Mouse (Mus musculus): ENCODE results near the gene Dpm2. TPM values are rescaled to one million over a fixed set of nuclear protein-coding genes. Genes with fewer than 3 reads are reported as not detected.

Dpm2 gene
- total RNA-seq, 2 experiments from 2014 or later: 77.6 to 84.0 TPM

DNA sequence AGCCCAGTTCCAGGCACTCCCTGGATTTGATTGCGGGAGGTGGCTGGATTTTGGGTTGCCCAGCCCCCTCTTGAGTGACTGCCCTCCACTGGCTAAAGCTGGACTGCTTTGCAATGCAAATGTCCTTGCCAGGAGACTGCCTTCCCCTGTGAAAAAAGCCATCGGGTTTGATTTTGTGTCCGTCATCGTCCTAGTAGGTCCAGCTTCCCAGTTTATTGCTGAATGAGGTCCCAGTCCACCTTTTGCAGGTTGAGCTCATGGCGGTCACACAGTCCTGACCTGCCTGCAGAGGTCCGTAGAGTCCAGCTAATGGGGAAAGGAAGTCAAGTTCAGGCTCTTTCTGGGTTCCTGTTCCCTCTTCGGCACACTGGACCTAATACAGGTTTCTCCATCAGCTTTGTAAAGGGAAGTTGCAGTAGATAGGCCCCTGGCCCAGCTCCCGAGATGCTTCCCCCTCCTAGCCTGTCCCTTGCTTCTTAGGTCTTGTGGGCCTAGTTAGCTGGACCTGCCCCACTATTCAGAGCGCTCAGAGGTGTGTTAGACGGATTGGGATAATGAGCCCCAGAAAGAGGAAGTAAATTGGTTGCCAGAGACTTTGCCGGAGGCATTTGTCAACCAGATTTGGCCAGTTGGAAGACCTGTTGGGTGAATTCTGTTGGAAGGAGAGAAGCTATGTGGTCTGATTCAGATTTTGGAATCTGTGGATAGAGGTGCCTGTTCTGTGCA, 33.9 kb upstream of the Dpm2 start:
- no peak for DNase-seq (ENCODE audit: low spot score in 2 of 2)
- Histone ChIP-seq H3K4me3 (peak overlapping the region; percentile 98), H3K27ac (peak overlapping the region; percentile 93)
- TF ChIP-seq CTCF (conservative IDR thresholded peaks at IDR 0.05): peak; percentile 52

DNA sequence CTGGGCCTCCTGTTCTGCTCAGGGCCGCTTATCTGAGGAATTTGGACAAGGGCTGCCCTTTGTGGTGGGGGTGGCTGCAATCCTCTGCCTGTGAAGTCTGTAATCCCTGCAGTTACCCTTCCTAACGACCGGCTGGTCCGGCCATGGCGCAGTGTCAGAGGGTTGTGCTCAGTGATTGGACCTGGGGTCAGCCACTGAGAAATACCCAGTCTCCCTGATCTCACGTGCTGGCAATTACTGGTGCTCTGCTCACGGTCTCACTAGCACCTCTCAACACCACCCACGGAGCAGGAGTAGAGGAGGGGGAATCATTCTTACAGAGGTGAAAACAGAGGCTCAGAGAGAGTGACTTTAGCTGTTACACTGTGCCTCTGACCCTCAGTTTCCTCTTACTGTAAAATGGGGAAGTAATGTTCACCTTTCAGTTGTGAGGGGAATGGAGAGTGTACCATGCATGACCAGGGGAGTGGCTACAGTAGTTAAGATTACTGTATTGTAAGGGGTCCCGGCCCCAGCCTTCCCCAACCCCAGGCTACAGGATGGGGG, 33.2 kb upstream of the Dpm2 start:
- Histone ChIP-seq H3K4me3 (peak overlapping the region; percentile 98), H3K27ac (peak overlapping the region; percentile 93)
- DNase-seq (ENCODE audit: low spot score in 2 of 2): no peak
- no peak for TF ChIP-seq CTCF (conservative IDR thresholded peaks at IDR 0.05)

DNA sequence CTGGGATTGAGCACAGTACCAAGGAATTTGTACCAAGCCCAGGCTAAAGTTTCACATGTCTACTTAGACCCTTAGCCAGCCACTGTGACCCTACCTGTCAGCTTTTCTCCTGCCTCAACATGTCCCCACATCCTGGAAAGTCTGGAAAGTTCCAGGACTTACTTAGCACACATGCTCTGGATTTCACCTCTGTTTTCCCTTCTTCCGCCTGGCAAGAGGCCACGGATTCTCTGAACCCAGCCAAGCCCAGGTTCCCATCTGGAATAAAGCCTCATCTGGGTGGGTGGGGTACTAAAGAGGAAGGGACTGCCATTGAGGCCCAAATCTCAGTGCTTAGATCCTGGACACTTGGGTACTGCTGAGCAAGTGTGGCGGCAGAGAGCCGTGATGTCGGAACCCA, 32.7 kb upstream of the Dpm2 start:
- H3K27ac ChIP-seq: peak overlapping the region; percentile 93
- no peak for TF ChIP-seq CTCF (conservative IDR thresholded peaks at IDR 0.05)
- H3K4me3 ChIP-seq: peak overlapping the region; percentile 98
- DNase-seq (ENCODE audit: low spot score in 2 of 2): no peak

DNA sequence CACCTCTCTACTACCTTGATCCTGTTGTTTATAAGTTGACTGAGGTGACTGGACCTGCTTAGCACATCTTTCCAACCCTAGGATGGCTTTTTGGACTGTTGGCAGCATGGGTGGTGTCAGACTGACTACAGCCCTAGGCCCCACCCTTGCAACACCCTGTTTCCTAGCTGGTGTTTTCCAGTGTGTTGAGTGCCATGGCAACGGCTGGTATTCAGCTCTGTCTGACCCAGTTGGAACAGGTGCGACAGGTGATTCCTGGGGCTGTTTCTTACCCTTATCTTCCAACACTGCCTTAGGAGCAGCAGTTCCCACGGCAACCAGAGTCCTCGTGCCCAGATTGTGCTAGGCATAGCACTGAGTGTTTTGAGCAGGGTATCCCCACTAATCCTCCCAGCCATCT, 32.2 kb upstream of the Dpm2 start:
- Histone ChIP-seq H3K27ac (peak overlapping the region; percentile 93), H3K4me3 (peak overlapping the region; percentile 98)
- DNase-seq (ENCODE audit: low spot score in 2 of 2): no peak
- no peak for TF ChIP-seq CTCF (conservative IDR thresholded peaks at IDR 0.05)

DNA sequence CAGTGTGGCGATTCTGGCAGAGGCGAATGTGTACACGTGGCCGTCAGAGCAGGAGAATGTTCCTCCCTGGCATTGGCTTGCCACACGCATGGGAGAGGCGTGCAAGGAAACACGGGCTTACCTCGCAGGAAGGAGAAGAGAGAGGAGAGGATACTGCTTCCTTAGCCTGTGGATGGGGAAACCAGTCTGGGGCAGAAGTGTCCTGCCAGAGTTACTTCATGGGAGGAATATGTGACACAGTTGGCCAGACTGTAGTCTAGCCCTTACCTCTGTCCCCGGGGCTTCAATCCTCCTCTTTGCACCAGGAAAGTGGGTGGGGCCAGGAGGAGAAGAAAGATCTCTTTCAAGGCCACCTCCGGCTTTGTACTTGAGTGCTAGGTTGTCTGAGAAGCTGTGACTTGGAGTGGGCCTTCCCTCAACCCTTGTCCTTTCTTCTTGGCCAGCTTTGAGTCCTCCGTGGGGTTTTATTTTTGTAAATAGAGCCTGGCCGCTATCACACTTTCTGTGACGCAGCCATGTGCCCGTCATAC, 31.1 kb upstream of the Dpm2 start:
- TF ChIP-seq CTCF (conservative IDR thresholded peaks at IDR 0.05): no peak
- H3K4me3 ChIP-seq: peak overlapping the region; percentile 9; the same call in 1 of the 2 replicates
- no peak for DNase-seq (ENCODE audit: low spot score in 2 of 2)
- H3K27ac ChIP-seq: peak overlapping the region; percentile 93

DNA sequence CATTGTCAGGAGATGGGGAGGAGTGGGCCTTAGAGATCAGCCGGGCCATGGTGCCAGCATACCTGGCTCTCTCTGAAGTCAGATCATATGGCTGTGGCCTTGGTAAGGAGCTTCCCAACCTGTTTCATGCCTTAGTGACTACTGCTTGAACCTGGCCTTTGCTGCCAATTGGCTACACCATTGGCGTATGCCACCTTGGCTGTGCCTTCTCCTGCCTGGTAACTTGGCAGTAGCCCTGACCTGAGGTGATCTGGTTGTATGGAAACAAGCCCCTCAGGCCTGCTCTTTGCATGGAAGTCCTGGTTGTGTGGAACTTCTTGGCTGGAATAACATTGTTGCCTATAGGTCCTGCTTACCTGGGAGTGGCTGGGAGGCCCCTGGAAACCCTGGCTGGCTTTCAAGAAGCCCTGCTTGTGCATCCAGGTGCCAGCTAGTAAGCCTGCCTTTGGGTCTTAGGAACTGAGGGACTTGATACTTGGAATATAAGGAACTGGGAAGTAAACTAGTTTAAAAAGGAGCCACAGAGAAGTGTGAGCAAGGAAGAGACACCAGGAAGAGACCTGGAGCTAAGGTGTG, 29.2 kb upstream of the Dpm2 start:
- H3K27ac ChIP-seq: peak overlapping the region; percentile 93
- TF ChIP-seq CTCF (conservative IDR thresholded peaks at IDR 0.05): no peak
- DNase-seq (ENCODE audit: low spot score in 2 of 2): no peak
- H3K4me3 ChIP-seq: no peak overlapping the region

DNA sequence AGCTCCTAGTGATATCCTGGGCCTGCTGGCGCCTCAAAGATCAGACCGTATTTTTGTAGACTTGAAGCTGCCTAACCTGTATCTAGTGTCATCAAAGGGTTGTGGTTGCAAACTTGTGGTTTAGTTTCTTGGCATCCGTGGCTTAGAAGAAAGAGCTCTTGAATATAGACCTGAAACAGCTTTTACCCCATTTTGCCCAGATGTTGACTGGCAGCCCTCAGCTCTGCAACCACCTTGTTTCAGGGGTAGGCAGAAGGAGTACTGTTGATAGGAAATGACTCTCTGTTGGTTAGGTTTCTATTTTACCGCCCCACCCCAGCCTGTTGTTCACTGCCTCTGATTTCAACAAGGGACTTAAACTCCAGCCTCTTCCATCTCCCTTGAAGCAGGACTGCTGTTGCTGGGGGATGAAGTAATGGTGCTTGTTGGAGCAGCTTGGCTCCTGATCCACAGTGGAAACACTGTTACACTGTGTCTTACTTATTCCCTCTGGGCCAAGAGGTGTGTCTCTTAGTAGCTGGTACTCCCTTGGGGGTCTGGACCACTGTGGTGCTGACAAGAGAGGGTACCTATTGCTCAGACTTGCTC, 28.6 kb upstream of the Dpm2 start:
- peak overlapping the region; percentile 93 for H3K27ac ChIP-seq

DNA sequence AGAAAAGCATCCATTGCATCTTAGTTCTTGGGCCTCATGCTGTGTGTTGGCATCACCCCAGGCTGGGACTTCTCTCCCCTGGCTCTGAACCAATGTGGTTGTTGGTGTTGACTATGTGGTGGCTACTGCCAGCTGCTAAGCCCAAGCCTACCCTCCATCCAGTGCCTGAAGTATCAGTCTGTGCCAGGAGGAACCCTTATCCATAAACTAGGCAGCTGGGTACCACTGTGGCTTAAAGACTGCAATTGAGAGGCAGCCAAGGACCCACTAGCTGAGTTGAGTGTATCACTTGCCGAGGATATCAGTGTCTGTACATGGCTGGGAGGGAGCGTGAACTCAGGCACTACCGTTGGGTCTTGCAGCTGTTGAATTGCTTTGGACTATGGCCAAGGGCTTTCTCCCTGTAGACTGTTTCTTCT, 27.6 kb upstream of the Dpm2 start:
- H3K4me3 ChIP-seq: no peak overlapping the region
- no peak for DNase-seq (ENCODE audit: low spot score in 2 of 2)
- peak overlapping the region; percentile 93; the same call in 1 of the 2 replicates for H3K27ac ChIP-seq
- no peak for TF ChIP-seq CTCF (conservative IDR thresholded peaks at IDR 0.05)

More for the DNA sequence above, 28.6 kb upstream of the Dpm2 start:
- H3K4me3 ChIP-seq: no peak overlapping the region
- DNase-seq (ENCODE audit: low spot score in 2 of 2): no peak
- no peak for TF ChIP-seq CTCF (conservative IDR thresholded peaks at IDR 0.05)

DNA sequence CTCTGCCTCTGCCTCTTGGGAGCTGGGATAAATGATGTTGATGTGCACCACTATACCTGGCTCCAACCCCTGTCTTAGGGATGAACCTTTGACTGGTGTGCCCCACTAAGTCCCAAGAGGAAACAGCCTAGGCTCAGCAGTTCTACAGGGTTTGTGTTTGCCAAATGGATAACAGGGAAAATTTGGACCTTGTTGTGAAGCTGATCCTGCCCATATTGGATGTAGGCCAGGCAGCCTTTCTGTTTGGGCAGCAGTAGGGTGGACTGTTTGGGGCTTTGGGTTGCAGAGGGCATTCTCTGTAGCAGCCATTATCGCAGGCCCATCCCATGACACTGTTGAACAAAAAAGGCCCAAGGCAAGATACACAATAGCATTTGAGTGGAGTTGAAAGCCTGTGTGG, 23.7 kb upstream of the Dpm2 start:
- TF ChIP-seq CTCF (conservative IDR thresholded peaks at IDR 0.05): no peak
- DNase-seq (ENCODE audit: low spot score in 2 of 2): no peak
- Histone ChIP-seq H3K4me3 (no peak overlapping the region), H3K27ac (0 out of 2 replicates have a peak overlapping the region, but pooled peaks have one; percentile 25)

DNA sequence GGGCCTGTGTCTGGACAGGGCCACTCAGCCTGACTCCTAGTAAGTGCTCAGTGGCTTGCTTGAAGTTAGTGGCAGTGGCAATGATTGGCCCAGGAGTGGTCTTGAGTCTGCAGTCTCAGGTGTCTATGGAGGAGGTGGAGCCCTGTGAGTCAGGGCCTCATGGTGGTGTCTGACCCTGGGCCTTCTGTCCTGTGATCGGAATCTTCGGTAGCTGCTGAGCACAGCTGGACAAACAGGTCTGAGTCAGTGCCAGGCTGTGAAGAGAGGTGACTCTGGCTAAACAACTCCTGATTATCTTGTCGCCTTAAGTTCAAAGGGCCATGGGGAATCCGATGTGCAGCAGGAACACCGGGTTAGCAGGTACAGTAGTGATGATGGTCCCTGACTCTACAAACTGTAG, 23.3 kb upstream of the Dpm2 start:
- Histone ChIP-seq H3K4me3 (no peak overlapping the region), H3K27ac (0 out of 2 replicates have a peak overlapping the region, but pooled peaks have one; percentile 25)
- no peak for TF ChIP-seq CTCF (conservative IDR thresholded peaks at IDR 0.05)
- no peak for DNase-seq (ENCODE audit: low spot score in 2 of 2)

DNA sequence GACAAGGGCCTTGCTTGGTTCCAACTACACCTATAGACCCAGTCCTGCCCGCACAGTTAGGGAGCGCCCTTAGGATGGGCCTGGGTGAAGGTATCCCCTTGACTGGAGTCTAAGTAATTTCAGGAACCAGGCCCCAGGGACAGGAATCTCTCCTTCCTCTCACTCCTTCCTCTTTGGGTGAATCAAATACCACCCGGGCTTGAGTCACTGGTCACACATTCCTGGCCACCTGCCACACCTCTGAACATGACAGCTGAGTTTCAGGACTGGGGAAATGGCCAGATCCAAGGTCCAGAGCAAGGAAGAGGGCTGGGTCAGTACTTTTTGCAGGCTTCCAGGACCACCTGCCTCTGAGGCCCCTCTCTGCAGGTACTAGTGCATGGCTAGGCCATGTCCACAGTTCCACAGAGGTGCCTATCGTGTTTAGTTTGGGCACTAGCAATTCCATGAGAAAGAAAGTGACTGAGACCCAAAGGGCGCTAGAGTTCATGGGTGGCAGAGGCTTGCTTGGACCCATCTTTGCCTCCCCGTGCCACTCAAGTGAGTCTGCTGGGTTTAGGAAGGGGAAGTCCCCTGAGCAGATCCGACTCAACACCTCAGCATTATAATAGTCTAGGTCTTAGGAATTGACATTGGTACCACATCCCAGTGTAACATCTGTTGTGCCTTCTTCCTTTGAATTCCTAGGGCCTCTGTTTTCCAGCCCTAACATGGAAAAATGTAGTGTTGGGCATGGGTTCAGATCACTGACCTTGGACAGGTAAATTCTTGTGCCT, 22.5 kb upstream of the Dpm2 start:
- Histone ChIP-seq H3K27ac (no peak overlapping the region; the same call in 1 of the 2 replicates), H3K4me3 (no peak overlapping the region)
- no peak for DNase-seq (ENCODE audit: low spot score in 2 of 2)
- TF ChIP-seq CTCF (conservative IDR thresholded peaks at IDR 0.05): no peak

DNA sequence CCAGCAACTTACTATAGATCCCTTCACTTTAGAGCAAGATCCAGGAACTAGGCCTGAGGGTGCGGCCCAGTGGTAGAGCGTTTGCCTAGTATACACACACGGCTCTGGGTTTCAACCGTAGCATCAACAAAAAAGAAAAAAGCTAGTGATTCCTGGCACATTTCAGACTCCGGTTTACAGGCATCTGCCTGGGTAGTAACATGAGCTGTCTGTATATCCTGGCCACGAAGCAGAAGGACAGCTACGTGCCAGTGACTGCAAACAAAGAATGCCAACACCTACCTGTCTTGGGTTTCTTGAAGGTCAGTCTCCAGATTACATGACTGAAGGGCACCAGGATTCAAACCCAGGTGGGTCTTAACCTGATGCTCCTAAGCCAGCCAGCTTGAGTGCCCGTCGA, 21.5 kb upstream of the Dpm2 start:
- DNase-seq (ENCODE audit: low spot score in 2 of 2): no peak
- H3K4me3 ChIP-seq: no peak overlapping the region
- H3K27ac ChIP-seq: peak overlapping the region; percentile 54; the same call in 1 of the 2 replicates
- TF ChIP-seq CTCF (conservative IDR thresholded peaks at IDR 0.05): no peak

Measured in layer of hippocampus, adult 2 months (tissue).